Mouse (Mus musculus) midbrain, embryonic 11.5 days (tissue): ENCODE measurements at regions not wholly inside any gene's neighbourhood (a gene's known extent, or its start where the extent isn't known, plus 50 kb on each side); places are given as distances from the start of the nearest gene placed in this dataset.

ENCODE experiments used
- ATAC-seq: fragments of 200-750 bp; cut with Nextera tagmentation; 2 replicates; pipeline ENCODE4 v1.8.0; 2017; ENCODE audit warnings: moderate TSS enrichment, moderate library complexity; ENCODE audit not compliant: low FRiP score
- DNase-seq: peaks from one replicate; pipeline ENCODE4 v3.0.0; 2015; ENCODE audit warnings: low spot score; ENCODE audit errors: missing footprints
- H3K27ac ChIP-seq: fragments of 300-500 bp; sonication (generic); 2 replicates; pipeline ENCODE4 v1.5.1; 2014; ENCODE audit warnings: low read depth, low read length
- H3K27me3 ChIP-seq: fragments of 300-500 bp; sonication (generic); 2 replicates; pipeline ENCODE4 v1.6.1; 2014; ENCODE audit warnings: mild to moderate bottlenecking, low read length, moderate library complexity, mixed read lengths; ENCODE audit not compliant: control insufficient read depth, insufficient read depth
- H3K36me3 ChIP-seq: fragments of 300-500 bp; sonication (generic); 2 replicates; pipeline ENCODE4 v1.6.1; 2014; ENCODE audit warnings: mild to moderate bottlenecking, low read length, moderate library complexity, mixed read lengths; ENCODE audit not compliant: control insufficient read depth, insufficient read depth
- H3K4me1 ChIP-seq: fragments of 300-500 bp; sonication (generic); 2 replicates; pipeline ENCODE4 v1.6.1; 2014; ENCODE audit warnings: low read length; ENCODE audit not compliant: control insufficient read depth, insufficient read depth
- H3K4me2 ChIP-seq: fragments of 300-500 bp; sonication (generic); 2 replicates; pipeline ENCODE4 v1.6.1; 2014; ENCODE audit warnings: mild to moderate bottlenecking, moderate library complexity
- H3K4me3 ChIP-seq: fragments of 300-500 bp; sonication (generic); 2 replicates; pipeline ENCODE4 v1.5.1; 2014; ENCODE audit warnings: low read depth, low read length
- H3K9ac ChIP-seq: fragments of 300-500 bp; sonication (generic); 2 replicates; pipeline ENCODE4 v1.6.1; 2014; ENCODE audit warnings: low read length
- H3K9me3 ChIP-seq: fragments of 300-500 bp; sonication (generic); 2 replicates; pipeline ENCODE4 v1.6.1; 2016; ENCODE audit warnings: low read length; ENCODE audit not compliant: control insufficient read depth
- whole genome bisulfite sequencing: fragments of 180-500 bp; shearing (Covaris S2); extraction: QIAGEN DNeasy Blood & Tissue Kit; methylation state at CpG from one replicate; pipeline ENCODE4 v1.1.7; 2014; 5-methylcytosine and 5-hydroxymethylcytosine counted together

- H3K9ac ChIP-seq = no peak overlapping the region
- no peak overlapping the region for H3K4me2 ChIP-seq
- no peaks in the 10 kb centered on the region for H3K36me3 ChIP-seq
- H3K9me3 ChIP-seq = no peaks in the 10 kb centered on the region
- ATAC-seq (no peak), DNase-seq (no peak)
- no peak overlapping the region for H3K27ac ChIP-seq
- 86% methylated on average over 1 of the region's 1 CpGs for WGBS
- no peak overlapping the region for H3K4me3 ChIP-seq
- H3K27me3 ChIP-seq = no peaks in the 10 kb centered on the region
- H3K4me1 ChIP-seq = no peaks in the 10 kb centered on the region
Observed at GRCm38 (mm10) chr11:7348601-7349000, 134.9 kb upstream of the Igfbp3 start.

GRCm38 (mm10) chr11:7337826-7338225 lies 124.1 kb upstream of the Igfbp3 start:
- H3K27me3 ChIP-seq = no peaks in the 10 kb centered on the region
- no peaks in the 10 kb centered on the region for H3K36me3 ChIP-seq
- H3K27ac ChIP-seq = no peak overlapping the region
- H3K9ac ChIP-seq = no peak overlapping the region
- H3K4me3 ChIP-seq = no peak overlapping the region
- peaks cover 8% of the 10 kb centered on the region; the same call in 1 of the 2 replicates for H3K9me3 ChIP-seq
- no peak overlapping the region for H3K4me2 ChIP-seq
- ATAC-seq = no peak
- no peaks in the 10 kb centered on the region for H3K4me1 ChIP-seq
- DNase-seq = no peak

GRCm38 (mm10) chr11:7317409-7317970 lies 103.8 kb upstream of the Igfbp3 start:
- Histone ChIP-seq H3K4me3 (no peak overlapping the region), H3K4me1 (no peaks in the 10 kb centered on the region), H3K9ac (no peak overlapping the region), H3K9me3 (no peaks in the 10 kb centered on the region), H3K27ac (no peak overlapping the region), H3K4me2 (no peak overlapping the region), H3K27me3 (no peaks in the 10 kb centered on the region), H3K36me3 (no peaks in the 10 kb centered on the region)
- 75% methylated on average over 3 of the region's 3 CpGs for WGBS
- DNase-seq = no peak
- no peak for ATAC-seq

GRCm38 (mm10) chr11:7296252-7296651 lies 82.5 kb upstream of the Igfbp3 start:
- Histone ChIP-seq H3K4me2 (no peak overlapping the region), H3K4me3 (no peak overlapping the region), H3K9ac (no peak overlapping the region), H3K9me3 (no peaks in the 10 kb centered on the region), H3K27me3 (no peaks in the 10 kb centered on the region), H3K4me1 (no peaks in the 10 kb centered on the region), H3K36me3 (no peaks in the 10 kb centered on the region), H3K27ac (no peak overlapping the region)
- DNase-seq = no peak
- ATAC-seq = no peak

GRCm38 (mm10) chr11:7289242-7289938 lies 75.7 kb upstream of the Igfbp3 start:
- no peak for DNase-seq
- no peaks in the 10 kb centered on the region for H3K27me3 ChIP-seq
- no peak overlapping the region for H3K4me2 ChIP-seq
- ATAC-seq = no peak
- H3K4me3 ChIP-seq = no peak overlapping the region
- H3K9ac ChIP-seq = no peak overlapping the region
- no peaks in the 10 kb centered on the region for H3K9me3 ChIP-seq
- no peak overlapping the region for H3K27ac ChIP-seq
- WGBS = 83% methylated on average over 8 of the region's 8 CpGs
- H3K4me1 ChIP-seq = no peaks in the 10 kb centered on the region
- no peaks in the 10 kb centered on the region for H3K36me3 ChIP-seq

GRCm38 (mm10) chr11:7284836-7285490 lies 71.2 kb upstream of the Igfbp3 start:
- H3K27ac ChIP-seq = no peak overlapping the region
- H3K27me3 ChIP-seq = no peaks in the 10 kb centered on the region
- no peak overlapping the region for H3K4me3 ChIP-seq
- no peak overlapping the region for H3K4me2 ChIP-seq
- H3K36me3 ChIP-seq = no peaks in the 10 kb centered on the region
- WGBS = 66% methylated on average over 4 of the region's 4 CpGs
- H3K9ac ChIP-seq = no peak overlapping the region
- H3K9me3 ChIP-seq = no peaks in the 10 kb centered on the region
- no peak for ATAC-seq
- no peak for DNase-seq
- no peaks in the 10 kb centered on the region for H3K4me1 ChIP-seq

- WGBS = 67% methylated on average over 3 of the region's 3 CpGs
- no peak overlapping the region for H3K27ac ChIP-seq
Observed at GRCm38 (mm10) chr11:7282981-7283380, 69.3 kb upstream of the Igfbp3 start.

GRCm38 (mm10) chr11:7282188-7282587 lies 68.5 kb upstream of the Igfbp3 start:
- DNase-seq (no peak), ATAC-seq (0 out of 2 replicates have a peak, but pooled peaks have one; percentile 24)
- no peak overlapping the region for H3K27ac ChIP-seq

More at GRCm38 (mm10) chr11:7282981-7283380, 69.3 kb upstream of the Igfbp3 start:
- no peak overlapping the region for H3K4me3 ChIP-seq
- DNase-seq (no peak), ATAC-seq (no peak)
- H3K9ac ChIP-seq = no peak overlapping the region
- no peaks in the 10 kb centered on the region for H3K27me3 ChIP-seq
- H3K4me1 ChIP-seq = no peaks in the 10 kb centered on the region
- H3K36me3 ChIP-seq = no peaks in the 10 kb centered on the region
- H3K9me3 ChIP-seq = no peaks in the 10 kb centered on the region
- H3K4me2 ChIP-seq = no peak overlapping the region

GRCm38 (mm10) chr11:7281656-7282055 lies 67.9 kb upstream of the Igfbp3 start:
- no peak for ATAC-seq
- Histone ChIP-seq H3K36me3 (no peaks in the 10 kb centered on the region), H3K27ac (no peak overlapping the region), H3K27me3 (no peaks in the 10 kb centered on the region), H3K4me3 (no peak overlapping the region), H3K9ac (no peak overlapping the region), H3K4me1 (no peaks in the 10 kb centered on the region), H3K4me2 (no peak overlapping the region), H3K9me3 (no peaks in the 10 kb centered on the region)
- 27% methylated on average over 2 of the region's 2 CpGs for WGBS
- DNase-seq = no peak

More at GRCm38 (mm10) chr11:7282188-7282587, 68.5 kb upstream of the Igfbp3 start:
- 88% methylated on average over 2 of the region's 2 CpGs for WGBS
- Histone ChIP-seq H3K27me3 (no peaks in the 10 kb centered on the region), H3K36me3 (no peaks in the 10 kb centered on the region), H3K9me3 (no peaks in the 10 kb centered on the region), H3K4me2 (no peak overlapping the region), H3K9ac (no peak overlapping the region), H3K4me3 (no peak overlapping the region), H3K4me1 (no peaks in the 10 kb centered on the region)
